Mouse (Mus musculus): ENCODE data around the gene Il21r.

DNA sequence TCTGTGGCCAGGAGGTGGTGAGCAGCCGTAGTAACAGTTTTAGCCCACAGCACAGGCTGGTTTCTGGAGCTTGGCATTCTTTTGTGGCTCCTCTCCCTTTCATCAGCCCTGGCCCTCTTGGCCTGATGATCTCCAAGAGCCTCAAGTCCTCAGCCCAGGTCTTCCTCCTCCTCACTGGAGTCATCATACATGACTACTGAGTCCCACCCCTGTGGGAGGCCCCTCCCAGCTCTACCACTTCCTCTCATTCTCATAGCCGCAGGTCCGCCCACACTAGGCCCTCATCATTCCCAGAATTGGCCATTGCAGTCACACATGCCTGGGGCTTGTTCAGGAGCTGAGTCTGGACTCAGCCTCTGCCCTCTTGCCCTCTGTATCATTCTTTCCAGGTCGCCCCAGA lies 9.4 kb upstream of the Il21r start:
- TF ChIP-seq CTCF (IDR thresholded peaks at IDR 0.05; ENCODE audit: low read depth, low read length) (no peak), GATA1 (IDR thresholded peaks at IDR 0.05; ENCODE audit: borderline replicate concordance, low read length) (no peak), GATA2 (IDR thresholded peaks at IDR 0.05; ENCODE audit: borderline replicate concordance, low read depth, low read length) (no peak), TAL1 (conservative IDR thresholded peaks at IDR 0.05; ENCODE audit: low read depth, low read length) (no peak)

Measured in G1E (cell line).